Mouse (Mus musculus) liver, embryonic 14.5 days (tissue): Measurements from ENCODE around the gene Frmpd1. TPM values are rescaled to one million over a fixed set of nuclear protein-coding genes. Genes with fewer than 3 reads are reported as not detected.

ENCODE experiments used
- ATAC-seq: fragments of 200-750 bp; cut with Nextera tagmentation; 2 replicates; pipeline ENCODE4 v1.8.0; 2017; ENCODE audit warnings: moderate number of reproducible peaks, mild to moderate bottlenecking, moderate library complexity; ENCODE audit not compliant: insufficient read depth
- DNase-seq, 3 experiments: peaks; one replicate each; pipeline ENCODE4 v3.0.0-alpha.2; 2012 to 2013; ENCODE audit warnings: low read depth in 3 of 3, low spot score in 3 of 3
- H3K27ac ChIP-seq: fragments of 300-500 bp; sonication (generic); 2 replicates; pipeline ENCODE4 v1.5.1; 2014; ENCODE audit warnings: moderate library complexity, mild to moderate bottlenecking, control low read depth, inconsistent platforms
- H3K27me3 ChIP-seq: fragments of 300-500 bp; sonication (generic); 2 replicates; pipeline ENCODE4 v1.6.1; 2014; ENCODE audit warnings: mild to moderate bottlenecking, low read length, moderate library complexity; ENCODE audit not compliant: control insufficient read depth, insufficient read depth
- H3K36me3 ChIP-seq: fragments of 300-500 bp; sonication (generic); replicated peaks from 2 replicates; pipeline ENCODE4 v1.6.1; 2014; ENCODE audit warnings: low read depth; ENCODE audit not compliant: control insufficient read depth, insufficient read depth
- H3K4me1 ChIP-seq, 2 experiments: fragments of 200-500 bp in 1 of 2; fragments of 300-500 bp in 1 of 2; sonication (generic) in 1 of 2; replicated peaks; 2 replicates each; pipeline ENCODE4 v1.6.1; 2012 to 2014; ENCODE audit warnings: antibody characterized with exemption in 1 of 2, inconsistent platforms in 1 of 2, low read length in 1 of 2; ENCODE audit not compliant: control insufficient read depth in 2 of 2, insufficient read depth in 2 of 2
- H3K4me2 ChIP-seq: fragments of 300-500 bp; sonication (generic); 2 replicates; pipeline ENCODE4 v1.6.1; 2014; ENCODE audit warnings: low read depth, mild to moderate bottlenecking, control low read depth, moderate library complexity
- H3K4me3 ChIP-seq, 2 experiments: fragments of 200-500 bp in 1 of 2; fragments of 300-500 bp in 1 of 2; sonication (generic) in 1 of 2; 2 replicates each; pipeline ENCODE4 v1.5.1; 2012 to 2014; ENCODE audit warnings: low read depth in 2 of 2, low read length in 2 of 2, mild to moderate bottlenecking in 2 of 2, control low read depth in 1 of 2, inconsistent platforms in 1 of 2, moderate library complexity in 1 of 2; ENCODE audit not compliant: insufficient read depth in 1 of 2
- H3K9ac ChIP-seq: fragments of 300-500 bp; sonication (generic); replicated peaks from 2 replicates; pipeline ENCODE4 v1.6.1; 2014; ENCODE audit warnings: mild to moderate bottlenecking, control low read depth, moderate library complexity
- H3K9me3 ChIP-seq: fragments of 300-500 bp; sonication (generic); 2 replicates; pipeline ENCODE4 v1.6.1; 2016; ENCODE audit warnings: low read length, mixed read lengths; ENCODE audit not compliant: control insufficient read depth
- CTCF ChIP-seq: IDR thresholded peaks from 2 replicates; pipeline ENCODE4 v1.5.1; 2016; ENCODE audit warnings: antibody characterized with exemption, low read depth, control low read depth
- EP300 ChIP-seq: IDR thresholded peaks from 2 replicates; pipeline ENCODE4 v1.6.1; 2016; ENCODE audit warnings: antibody characterized with exemption, low read depth
- WGBS: fragments of 180-500 bp; shearing (Covaris S2); extraction: QIAGEN DNeasy Blood & Tissue Kit; methylation state at CpG from one replicate; pipeline ENCODE4 v1.1.7; 2014; ENCODE audit not compliant: insufficient replicate concordance; 5-methylcytosine and 5-hydroxymethylcytosine counted together
- polyA plus RNA-seq, 2 experiments: library from polyadenylated mRNA; depleted of rRNA in 1 of 2; stranded (reverse) in 1 of 2; unstranded in 1 of 2; fragments of >200 nt; fragmentation: Nextera tagmentation in 1 of 2; extraction: Ambion mirVana in 1 of 2; gene quantifications; 2 replicates each; pipeline versions ENCODE4 v1.2.1 to v1.2.3; 2012 to 2014

Frmpd1 gene
- polyA plus RNA-seq, 2 experiments, result 0.16 to 0.28 TPM

DNA sequence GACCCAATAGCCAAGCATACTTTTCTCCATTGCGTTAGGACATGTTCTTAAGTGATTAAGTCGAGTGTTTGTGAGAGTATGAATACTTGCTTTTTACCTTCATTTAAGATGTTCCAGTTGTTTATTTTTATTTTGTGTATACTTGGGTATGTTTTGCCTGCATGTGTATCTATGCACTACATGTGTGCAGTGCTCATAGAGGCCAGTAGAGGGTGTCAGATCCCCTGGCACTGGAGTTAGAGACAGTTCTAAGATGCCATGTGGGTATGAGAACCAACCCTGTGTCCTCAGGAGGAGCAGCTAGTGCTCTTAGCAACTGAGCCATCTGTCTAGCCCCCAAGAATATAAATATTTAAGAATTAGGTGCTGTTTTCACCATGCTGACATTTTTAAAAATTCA lies 37.7 kb downstream of the Frmpd1 start:
- TF ChIP-seq CTCF (peak; percentile 42), EP300 (no peak)
- 70% methylated on average over 2 of the region's 2 CpGs for WGBS

GRCm38 (mm10) chr4:45230263-45230662 lies 45.6 kb downstream of the Frmpd1 start:
- H3K4me2 ChIP-seq, result no peak overlapping the region
- H3K36me3 ChIP-seq, result no peaks in the 10 kb centered on the region
- TF ChIP-seq CTCF (no peak), EP300 (no peak)
- H3K4me3 ChIP-seq, result no peak overlapping the region
- H3K27ac ChIP-seq, result no peak overlapping the region
- H3K27me3 ChIP-seq, result no peaks in the 10 kb centered on the region
- no peaks in the 10 kb centered on the region for H3K9me3 ChIP-seq
- ATAC-seq (no peak), DNase-seq (no peak)
- H3K4me1 ChIP-seq, result 0 out of 4 replicates have a peak, but pooled peaks cover 0 to 2% of the 10 kb centered on the region in 2 experiments
- WGBS, result 62% methylated on average over 5 of the region's 5 CpGs
- no peak overlapping the region for H3K9ac ChIP-seq

More for the DNA sequence above, 37.7 kb downstream of the Frmpd1 start:
- no peak for ATAC-seq
- Histone ChIP-seq H3K9ac (no peak overlapping the region), H3K27me3 (no peaks in the 10 kb centered on the region), H3K4me1 (no peaks in the 10 kb centered on the region), H3K27ac (no peak overlapping the region), H3K4me2 (no peak overlapping the region), H3K4me3 (no peak overlapping the region), H3K9me3 (no peaks in the 10 kb centered on the region), H3K36me3 (no peaks in the 10 kb centered on the region)
- no peak for DNase-seq

DNA sequence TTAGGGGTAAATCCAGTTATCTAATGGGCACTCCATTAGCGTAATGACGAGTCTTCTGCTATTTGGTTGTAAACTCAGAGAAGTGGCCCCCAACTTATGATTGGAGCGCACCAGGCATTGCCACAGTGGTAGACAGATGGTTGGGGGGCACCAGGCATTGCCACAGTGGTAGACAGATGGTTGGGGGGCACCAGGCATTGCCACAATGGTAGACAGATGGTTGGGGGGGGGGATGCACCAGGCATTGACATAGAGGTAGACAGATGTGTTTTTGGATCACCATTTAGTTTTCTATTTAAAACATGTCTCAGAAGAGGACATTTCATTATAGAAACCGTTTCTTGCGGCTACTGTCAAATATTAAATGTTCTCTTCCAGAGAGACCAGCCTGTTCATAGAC lies 53.6 kb downstream of the Frmpd1 start:
- Histone ChIP-seq H3K36me3 (no peaks in the 10 kb centered on the region), H3K9me3 (no peaks in the 10 kb centered on the region), H3K4me3 (no peak overlapping the region), H3K4me1 (peaks cover 2 to 9% of the 10 kb centered on the region in 2 experiments; a peak in 3 of 4 replicates), H3K4me2 (no peak overlapping the region), H3K27me3 (no peaks in the 10 kb centered on the region), H3K9ac (no peak overlapping the region), H3K27ac (no peak overlapping the region)
- WGBS, result 71% methylated on average over 5 of the region's 5 CpGs
- TF ChIP-seq CTCF (no peak), EP300 (no peak)
- ATAC-seq (no peak), DNase-seq (no peak)

GRCm38 (mm10) chr4:45241330-45241729 lies 56.7 kb downstream of the Frmpd1 start:
- Histone ChIP-seq H3K4me1 (peaks cover 2 to 16% of the 10 kb centered on the region in 2 experiments; a peak in 3 of 4 replicates), H3K4me3 (no peak overlapping the region), H3K27ac (no peak overlapping the region), H3K27me3 (no peaks in the 10 kb centered on the region), H3K4me2 (no peak overlapping the region), H3K9ac (no peak overlapping the region), H3K9me3 (no peaks in the 10 kb centered on the region), H3K36me3 (no peaks in the 10 kb centered on the region)
- TF ChIP-seq CTCF (no peak), EP300 (peak; percentile 44; the same call in 1 of the 2 replicates)
- 41% methylated on average over 5 of the region's 5 CpGs for WGBS
- DNase-seq (peak in 1 of 3 experiments; percentile 3), ATAC-seq (no peak)

GRCm38 (mm10) chr4:45242163-45242562 lies 57.5 kb downstream of the Frmpd1 start:
- Histone ChIP-seq H3K4me1 (peaks cover 2 to 16% of the 10 kb centered on the region in 2 experiments; a peak in 3 of 4 replicates), H3K27ac (no peak overlapping the region), H3K9ac (no peak overlapping the region), H3K4me2 (no peak overlapping the region), H3K4me3 (no peak overlapping the region), H3K27me3 (no peaks in the 10 kb centered on the region), H3K9me3 (no peaks in the 10 kb centered on the region), H3K36me3 (no peaks in the 10 kb centered on the region)
- ATAC-seq (no peak), DNase-seq (no peak)
- TF ChIP-seq EP300, result no peak
- no peak for TF ChIP-seq CTCF
- 74% methylated on average over 7 of the region's 7 CpGs for WGBS
